Mouse (Mus musculus) midbrain, postnatal 0 days (tissue): ENCODE results near the gene Prkcsh. TPM values are rescaled to one million over a fixed set of nuclear protein-coding genes. Genes with fewer than 3 reads are reported as not detected.
A peak's percentile ranks its signal among the peaks of the same experiment; 100 is the strongest.

Source experiments
- ATAC-seq: fragments of 200-750 bp; cut with Nextera tagmentation; 2 replicates; pipeline ENCODE4 v1.8.0; 2017; ENCODE audit warnings: moderate number of reproducible peaks, mild to moderate bottlenecking, moderate TSS enrichment, moderate library complexity; ENCODE audit not compliant: low FRiP score
- DNase-seq: peaks from one replicate; pipeline ENCODE4 v3.0.0-alpha.2; 2015; ENCODE audit warnings: low spot score
- H3K27ac ChIP-seq: fragments of 300-500 bp; sonication (generic); 2 replicates; pipeline ENCODE4 v1.5.1; 2014; ENCODE audit warnings: low read depth, mild to moderate bottlenecking, low read length, mixed read lengths
- H3K27me3 ChIP-seq: fragments of 300-500 bp; sonication (generic); 2 replicates; pipeline ENCODE4 v1.6.1; 2014; ENCODE audit warnings: low read length, control low read depth, mixed read lengths; ENCODE audit not compliant: insufficient read depth
- H3K36me3 ChIP-seq: fragments of 300-500 bp; sonication (generic); 2 replicates; pipeline ENCODE4 v1.6.1; 2014; ENCODE audit warnings: low read length, control low read depth, mixed read lengths; ENCODE audit not compliant: insufficient read depth
- H3K4me1 ChIP-seq: fragments of 300-500 bp; sonication (generic); 2 replicates; pipeline ENCODE4 v1.6.1; 2014; ENCODE audit warnings: mild to moderate bottlenecking, control low read depth, antibody characterized with exemption, low read length, mixed read lengths; ENCODE audit not compliant: insufficient read depth
- H3K4me2 ChIP-seq: fragments of 300-500 bp; sonication (generic); 2 replicates; pipeline ENCODE4 v1.6.1; 2014; ENCODE audit warnings: low read depth, mild to moderate bottlenecking, low read length, mixed read lengths; ENCODE audit not compliant: poor library complexity, severe bottlenecking
- H3K4me3 ChIP-seq: fragments of 300-500 bp; sonication (generic); 2 replicates; pipeline ENCODE4 v1.5.1; 2014; ENCODE audit warnings: low read depth, mild to moderate bottlenecking, low read length, moderate library complexity
- H3K9ac ChIP-seq: fragments of 300-500 bp; sonication (generic); replicated peaks from 2 replicates; pipeline ENCODE4 v1.6.1; 2014; ENCODE audit warnings: mild to moderate bottlenecking, low read length, moderate library complexity, mixed read lengths; ENCODE audit not compliant: poor library complexity, severe bottlenecking
- H3K9me3 ChIP-seq: fragments of 300-500 bp; sonication (generic); 2 replicates; pipeline ENCODE4 v1.6.1; 2016; ENCODE audit warnings: low read length, control low read depth
- CTCF ChIP-seq: IDR thresholded peaks from 2 replicates; pipeline ENCODE4 v1.5.1; 2016; ENCODE audit warnings: antibody characterized with exemption, mild to moderate bottlenecking
- WGBS: fragments of 180-500 bp; shearing (Covaris S2); extraction: QIAGEN DNeasy Blood & Tissue Kit; methylation state at CpG from one replicate; pipeline ENCODE4 v1.1.7; 2014; 5-methylcytosine and 5-hydroxymethylcytosine counted together
- polyA plus RNA-seq: library from polyadenylated mRNA; unstranded; fragments of >200 nt; fragmentation: Nextera tagmentation; extraction: Ambion mirVana; gene quantifications from 2 replicates; pipeline ENCODE4 v1.2.1, GENCODE M21; 2015
- total RNA-seq: library from RNA; depleted of rRNA; stranded (reverse); fragments of >200 nt; gene quantifications from 2 replicates; pipeline ENCODE4 v1.2.3, GENCODE M21; 2014

Gene Prkcsh
- total and polyA plus RNA-seq, 2 experiments from 2014 or later = 64.9 to 71.9 TPM

GRCm38 (mm10) chr9:22024592-22024991 lies 22.0 kb downstream of the Prkcsh start:
- no peak for DNase-seq
- no peaks in the 10 kb centered on the region for H3K4me1 ChIP-seq
- no peak overlapping the region for H3K27ac ChIP-seq
- no peak overlapping the region for H3K4me3 ChIP-seq
- 39% methylated on average over 8 of the region's 8 CpGs for WGBS
- TF ChIP-seq CTCF = no peak
- no peak overlapping the region for H3K9ac ChIP-seq
- no peaks in the 10 kb centered on the region for H3K9me3 ChIP-seq
- ATAC-seq = no peak
- no peaks in the 10 kb centered on the region for H3K27me3 ChIP-seq
- peaks cover 38% of the 10 kb centered on the region for H3K36me3 ChIP-seq
- no peak overlapping the region for H3K4me2 ChIP-seq

- H3K4me3 ChIP-seq = no peak overlapping the region
- DNase-seq = no peak
- H3K4me1 ChIP-seq = no peaks in the 10 kb centered on the region
- no peak for TF ChIP-seq CTCF
- no peaks in the 10 kb centered on the region for H3K27me3 ChIP-seq
- H3K27ac ChIP-seq = no peak overlapping the region
- no peak overlapping the region for H3K9ac ChIP-seq
- no peaks in the 10 kb centered on the region for H3K9me3 ChIP-seq
- no peak for ATAC-seq
- peaks cover 51% of the 10 kb centered on the region for H3K36me3 ChIP-seq
- H3K4me2 ChIP-seq = no peak overlapping the region
- 30% methylated on average over 7 of the region's 7 CpGs for WGBS
Measured at GRCm38 (mm10) chr9:22028467-22028866, 25.9 kb downstream of the Prkcsh start.

GRCm38 (mm10) chr9:22030386-22030785 lies 27.8 kb downstream of the Prkcsh start:
- Histone ChIP-seq H3K27ac (no peak overlapping the region), H3K36me3 (peaks cover 49% of the 10 kb centered on the region), H3K4me3 (no peak overlapping the region), H3K9me3 (no peaks in the 10 kb centered on the region), H3K9ac (no peak overlapping the region), H3K27me3 (no peaks in the 10 kb centered on the region), H3K4me2 (no peak overlapping the region), H3K4me1 (no peaks in the 10 kb centered on the region)
- 94% methylated on average over 9 of the region's 9 CpGs for WGBS
- TF ChIP-seq CTCF = no peak
- no peak for DNase-seq
- no peak for ATAC-seq

- H3K9ac ChIP-seq = no peak overlapping the region
- H3K27ac ChIP-seq = no peak overlapping the region
- no peak overlapping the region for H3K4me3 ChIP-seq
- no peaks in the 10 kb centered on the region for H3K27me3 ChIP-seq
- no peaks in the 10 kb centered on the region for H3K4me1 ChIP-seq
- WGBS = 18% methylated on average over 6 of the region's 6 CpGs
- no peak for TF ChIP-seq CTCF
- H3K36me3 ChIP-seq = peaks cover 31% of the 10 kb centered on the region
- no peaks in the 10 kb centered on the region for H3K9me3 ChIP-seq
- no peak overlapping the region for H3K4me2 ChIP-seq
- ATAC-seq (no peak), DNase-seq (peak; percentile 56)
Measured at GRCm38 (mm10) chr9:22035300-22036044, 32.9 kb downstream of the Prkcsh start.

- TF ChIP-seq CTCF = no peak
Measured at GRCm38 (mm10) chr9:22037826-22038225, 35.2 kb downstream of the Prkcsh start.

GRCm38 (mm10) chr9:22041832-22042231 lies 39.2 kb downstream of the Prkcsh start:
- WGBS = 53% methylated on average over 2 of the region's 2 CpGs
- TF ChIP-seq CTCF = no peak

More at GRCm38 (mm10) chr9:22037826-22038225, 35.2 kb downstream of the Prkcsh start:
- Histone ChIP-seq H3K4me1 (no peaks in the 10 kb centered on the region), H3K4me2 (no peak overlapping the region), H3K36me3 (peaks cover 19% of the 10 kb centered on the region), H3K9ac (no peak overlapping the region), H3K4me3 (no peak overlapping the region), H3K27ac (no peak overlapping the region), H3K27me3 (no peaks in the 10 kb centered on the region), H3K9me3 (no peaks in the 10 kb centered on the region)
- ATAC-seq (no peak), DNase-seq (no peak)
- whole genome bisulfite sequencing = 83% methylated on average over 10 of the region's 10 CpGs

More at GRCm38 (mm10) chr9:22041832-22042231, 39.2 kb downstream of the Prkcsh start:
- H3K9me3 ChIP-seq = no peaks in the 10 kb centered on the region
- no peak overlapping the region for H3K9ac ChIP-seq
- H3K27me3 ChIP-seq = no peaks in the 10 kb centered on the region
- no peak overlapping the region for H3K4me3 ChIP-seq
- no peak overlapping the region for H3K27ac ChIP-seq
- ATAC-seq (no peak), DNase-seq (no peak)
- H3K36me3 ChIP-seq = no peaks in the 10 kb centered on the region
- no peak overlapping the region for H3K4me2 ChIP-seq
- no peaks in the 10 kb centered on the region for H3K4me1 ChIP-seq
